Mouse (Mus musculus) liver, postnatal 0 days (tissue): ENCODE measurements around the gene Pet117.

Experiments
- CTCF ChIP-seq: sonication (generic); IDR thresholded peaks from 2 replicates; pipeline ENCODE4 v1.5.1; 2016; ENCODE audit warnings: antibody characterized with exemption, low read depth
- EP300 ChIP-seq: IDR thresholded peaks from 2 replicates; pipeline ENCODE4 v1.6.1; 2016; ENCODE audit warnings: antibody characterized with exemption, low read depth, mild to moderate bottlenecking

GRCm38 (mm10) chr2:144410603-144411002 is 41.8 kb downstream of the Pet117 start:
- TF ChIP-seq CTCF: no peak
- TF ChIP-seq EP300: no peak
